Mouse (Mus musculus): ENCODE results near the gene Apol9a. TPM values are rescaled to one million over a fixed set of nuclear protein-coding genes. Genes with fewer than 3 reads are reported as not detected.

Apol9a gene
- polyA plus RNA-seq, 1 experiment from 2014 or later = not detected

DNA sequence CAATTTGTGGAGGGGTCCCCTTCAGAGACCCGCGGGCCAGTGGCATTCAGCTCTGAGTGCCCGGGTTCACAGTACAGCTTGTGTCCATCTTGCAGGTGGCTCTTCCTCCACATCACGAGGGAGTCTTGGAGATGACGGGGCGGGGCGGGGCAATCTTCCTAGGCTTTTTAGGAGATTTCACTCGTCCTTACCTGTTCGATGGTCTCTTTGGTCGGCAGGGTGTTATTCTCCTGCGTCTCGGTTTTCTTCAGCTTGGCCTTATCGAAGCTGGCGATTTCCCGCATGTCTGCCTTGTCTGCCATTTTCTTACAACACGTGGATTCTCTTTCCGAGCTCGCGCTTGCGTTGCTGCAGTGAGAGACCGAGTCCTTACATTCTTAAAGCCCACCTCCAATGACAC lies 41.0 kb downstream of the Apol9a start:
- Histone ChIP-seq H3K9me3 (ENCODE audit: control insufficient read depth, low read depth, low read length) (no peaks in the 10 kb centered on the region), H3K36me3 (ENCODE audit: control insufficient read depth, insufficient read depth, low read length) (no peaks in the 10 kb centered on the region), H3K9ac (replicated peaks; ENCODE audit: low read depth, low read length) (no peak overlapping the region), H3K4me1 (ENCODE audit: control insufficient read depth, insufficient read depth, low read length) (peaks cover 14% of the 10 kb centered on the region; the same call in 1 of the 2 replicates), H3K4me2 (replicated peaks; ENCODE audit: low read depth, low read length) (no peak overlapping the region), H3K4me3 (ENCODE audit: low read depth, low read length) (no peak overlapping the region), H3K27ac (ENCODE audit: low read length) (no peak overlapping the region), H3K27me3 (ENCODE audit: control insufficient read depth, insufficient read depth, low read length) (no peaks in the 10 kb centered on the region)
- ATAC-seq (ENCODE audit: insufficient number of reproducible peaks, insufficient read depth, low FRiP score, low read depth) = no peak
- WGBS = 94% methylated on average over 21 of the region's 21 CpGs

GRCm38 (mm10) chr15:77368818-77369320 lies 42.1 kb downstream of the Apol9a start:
- no peak for ATAC-seq (ENCODE audit: insufficient number of reproducible peaks, insufficient read depth, low FRiP score, low read depth)
- WGBS = 82% methylated on average over 12 of the region's 12 CpGs
- H3K27ac ChIP-seq (ENCODE audit: low read length) = no peak overlapping the region

DNA sequence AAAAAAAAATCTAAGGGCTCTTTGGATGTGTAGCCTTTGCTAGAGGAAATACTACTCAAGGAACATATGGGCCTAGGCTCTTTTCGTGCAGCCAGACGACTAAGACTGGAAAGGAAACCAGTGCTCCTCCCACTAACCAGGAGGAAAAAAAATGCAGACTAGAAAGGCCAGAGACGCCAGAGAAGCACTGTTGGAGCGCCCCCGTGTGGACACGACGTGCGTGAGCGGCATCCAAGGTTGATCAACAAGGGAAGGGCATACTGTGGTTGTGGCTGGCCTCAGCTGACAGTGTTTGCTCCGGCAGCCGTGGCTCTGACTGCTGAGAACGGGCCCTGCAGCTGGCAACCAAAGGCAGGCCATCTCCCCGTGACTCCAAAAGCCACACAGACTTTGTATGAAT lies 42.8 kb downstream of the Apol9a start:
- no peaks in the 10 kb centered on the region for H3K36me3 ChIP-seq (ENCODE audit: control insufficient read depth, insufficient read depth, low read length)
- no peaks in the 10 kb centered on the region for H3K27me3 ChIP-seq (ENCODE audit: control insufficient read depth, insufficient read depth, low read length)
- H3K9me3 ChIP-seq (ENCODE audit: control insufficient read depth, low read depth, low read length) = no peaks in the 10 kb centered on the region
- H3K4me1 ChIP-seq (ENCODE audit: control insufficient read depth, insufficient read depth, low read length) = peaks cover 18% of the 10 kb centered on the region; the same call in 1 of the 2 replicates
- under 1% methylated on average over 13 of the region's 13 CpGs for WGBS
- ATAC-seq (ENCODE audit: insufficient number of reproducible peaks, insufficient read depth, low FRiP score, low read depth) = peak; percentile 64
- peak overlapping the region; percentile 31; the same call in 1 of the 2 replicates for H3K4me2 ChIP-seq (replicated peaks; ENCODE audit: low read depth, low read length)
- peak overlapping the region; percentile 99; the same call in 1 of the 2 replicates for H3K27ac ChIP-seq (ENCODE audit: low read length)
- no peak overlapping the region for H3K4me3 ChIP-seq (ENCODE audit: low read depth, low read length)
- H3K9ac ChIP-seq (replicated peaks; ENCODE audit: low read depth, low read length) = no peak overlapping the region

More at GRCm38 (mm10) chr15:77368818-77369320, 42.1 kb downstream of the Apol9a start:
- Histone ChIP-seq H3K4me3 (ENCODE audit: low read depth, low read length) (no peak overlapping the region), H3K4me2 (replicated peaks; ENCODE audit: low read depth, low read length) (no peak overlapping the region), H3K9ac (replicated peaks; ENCODE audit: low read depth, low read length) (no peak overlapping the region), H3K4me1 (ENCODE audit: control insufficient read depth, insufficient read depth, low read length) (peaks cover 16% of the 10 kb centered on the region; the same call in 1 of the 2 replicates), H3K27me3 (ENCODE audit: control insufficient read depth, insufficient read depth, low read length) (no peaks in the 10 kb centered on the region), H3K36me3 (ENCODE audit: control insufficient read depth, insufficient read depth, low read length) (no peaks in the 10 kb centered on the region), H3K9me3 (ENCODE audit: control insufficient read depth, low read depth, low read length) (no peaks in the 10 kb centered on the region)

GRCm38 (mm10) chr15:77367504-77367903 lies 43.4 kb downstream of the Apol9a start:
- Histone ChIP-seq H3K4me2 (replicated peaks; ENCODE audit: low read depth, low read length) (no peak overlapping the region), H3K27me3 (ENCODE audit: control insufficient read depth, insufficient read depth, low read length) (no peaks in the 10 kb centered on the region), H3K4me3 (ENCODE audit: low read depth, low read length) (no peak overlapping the region), H3K9me3 (ENCODE audit: control insufficient read depth, low read depth, low read length) (no peaks in the 10 kb centered on the region), H3K9ac (replicated peaks; ENCODE audit: low read depth, low read length) (no peak overlapping the region), H3K27ac (ENCODE audit: low read length) (peak overlapping the region; percentile 99; the same call in 1 of the 2 replicates), H3K36me3 (ENCODE audit: control insufficient read depth, insufficient read depth, low read length) (no peaks in the 10 kb centered on the region), H3K4me1 (ENCODE audit: control insufficient read depth, insufficient read depth, low read length) (peaks cover 18% of the 10 kb centered on the region; the same call in 1 of the 2 replicates)
- ATAC-seq (ENCODE audit: insufficient number of reproducible peaks, insufficient read depth, low FRiP score, low read depth) = no peak
- WGBS = 42% methylated on average over 8 of the region's 8 CpGs

GRCm38 (mm10) chr15:77366706-77367484 lies 44.0 kb downstream of the Apol9a start:
- Histone ChIP-seq H3K4me3 (ENCODE audit: low read depth, low read length) (peak overlapping the region; percentile 29), H3K4me1 (ENCODE audit: control insufficient read depth, insufficient read depth, low read length) (peaks cover 18% of the 10 kb centered on the region; the same call in 1 of the 2 replicates), H3K4me2 (replicated peaks; ENCODE audit: low read depth, low read length) (peak overlapping the region; percentile 65), H3K9me3 (ENCODE audit: control insufficient read depth, low read depth, low read length) (no peaks in the 10 kb centered on the region), H3K27me3 (ENCODE audit: control insufficient read depth, insufficient read depth, low read length) (no peaks in the 10 kb centered on the region), H3K27ac (ENCODE audit: low read length) (peak overlapping the region; percentile 99), H3K9ac (replicated peaks; ENCODE audit: low read depth, low read length) (peak overlapping the region; percentile 45; the same call in 1 of the 2 replicates), H3K36me3 (ENCODE audit: control insufficient read depth, insufficient read depth, low read length) (no peaks in the 10 kb centered on the region)
- ATAC-seq (ENCODE audit: insufficient number of reproducible peaks, insufficient read depth, low FRiP score, low read depth) = peak; percentile 47
- WGBS = under 1% methylated on average over 26 of the region's 26 CpGs

DNA sequence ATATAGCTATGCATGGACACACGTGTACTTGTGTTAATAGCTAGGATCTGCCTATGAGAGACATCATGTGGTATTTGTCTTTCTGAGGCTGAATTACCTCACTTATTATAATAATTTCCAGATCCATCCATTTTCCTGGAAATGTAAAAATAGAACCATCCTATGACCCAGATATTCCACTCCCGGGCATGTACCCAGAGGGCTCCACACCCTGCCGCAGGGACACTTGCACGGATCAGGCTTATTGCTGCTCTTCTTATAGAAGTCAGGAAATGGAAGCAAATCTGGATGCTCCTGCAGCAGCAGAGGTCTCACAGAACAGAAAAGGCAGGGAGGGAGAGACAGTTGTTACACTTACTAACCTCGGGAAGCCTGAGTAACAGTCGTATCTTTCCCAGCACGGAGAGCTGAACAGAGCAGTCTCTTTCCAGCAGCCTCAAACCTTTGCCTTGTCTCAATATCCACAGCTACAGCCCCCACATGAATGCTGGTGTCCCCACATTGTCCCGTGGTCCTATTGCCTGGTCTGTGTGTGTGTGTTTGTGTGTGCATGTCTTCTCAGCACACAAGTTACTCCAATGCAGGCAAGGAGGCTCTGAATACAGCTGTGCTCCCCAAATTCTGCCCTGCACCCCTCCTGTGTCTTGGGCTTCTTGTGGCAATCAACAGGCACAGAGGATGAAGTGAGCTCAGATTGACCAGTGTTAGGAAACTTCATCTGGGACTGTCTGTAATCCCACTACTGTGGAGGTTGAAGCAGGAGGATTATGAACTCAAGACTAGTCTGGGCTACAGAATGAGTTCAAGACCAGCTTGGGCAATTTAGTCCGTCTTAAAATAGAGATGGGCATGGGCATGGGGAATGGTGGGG lies 45.0 kb downstream of the Apol9a start:
- H3K36me3 ChIP-seq (ENCODE audit: control insufficient read depth, insufficient read depth, low read length) = no peaks in the 10 kb centered on the region
- H3K4me1 ChIP-seq (ENCODE audit: control insufficient read depth, insufficient read depth, low read length) = peaks cover 18% of the 10 kb centered on the region; the same call in 1 of the 2 replicates
- ATAC-seq (ENCODE audit: insufficient number of reproducible peaks, insufficient read depth, low FRiP score, low read depth) = no peak
- H3K4me2 ChIP-seq (replicated peaks; ENCODE audit: low read depth, low read length) = peak overlapping the region; percentile 65
- H3K27me3 ChIP-seq (ENCODE audit: control insufficient read depth, insufficient read depth, low read length) = no peaks in the 10 kb centered on the region
- no peak overlapping the region for H3K4me3 ChIP-seq (ENCODE audit: low read depth, low read length)
- H3K9ac ChIP-seq (replicated peaks; ENCODE audit: low read depth, low read length) = no peak overlapping the region
- peak overlapping the region; percentile 99 for H3K27ac ChIP-seq (ENCODE audit: low read length)
- WGBS = 51% methylated on average over 9 of the region's 9 CpGs
- H3K9me3 ChIP-seq (ENCODE audit: control insufficient read depth, low read depth, low read length) = no peaks in the 10 kb centered on the region

GRCm38 (mm10) chr15:77364026-77364425 lies 46.9 kb downstream of the Apol9a start:
- Histone ChIP-seq H3K27ac (ENCODE audit: low read length) (no peak overlapping the region), H3K27me3 (ENCODE audit: control insufficient read depth, insufficient read depth, low read length) (no peaks in the 10 kb centered on the region), H3K4me2 (replicated peaks; ENCODE audit: low read depth, low read length) (no peak overlapping the region), H3K4me3 (ENCODE audit: low read depth, low read length) (no peak overlapping the region), H3K4me1 (ENCODE audit: control insufficient read depth, insufficient read depth, low read length) (peaks cover 23% of the 10 kb centered on the region), H3K9ac (replicated peaks; ENCODE audit: low read depth, low read length) (no peak overlapping the region), H3K36me3 (ENCODE audit: control insufficient read depth, insufficient read depth, low read length) (no peaks in the 10 kb centered on the region), H3K9me3 (ENCODE audit: control insufficient read depth, low read depth, low read length) (no peaks in the 10 kb centered on the region)
- WGBS = 65% methylated on average over 3 of the region's 3 CpGs
- ATAC-seq (ENCODE audit: insufficient number of reproducible peaks, insufficient read depth, low FRiP score, low read depth) = no peak

- no peaks in the 10 kb centered on the region for H3K27me3 ChIP-seq (ENCODE audit: control insufficient read depth, insufficient read depth, low read length)
- 49% methylated on average over 6 of the region's 6 CpGs for WGBS
- H3K4me2 ChIP-seq (replicated peaks; ENCODE audit: low read depth, low read length) = no peak overlapping the region
- H3K4me3 ChIP-seq (ENCODE audit: low read depth, low read length) = no peak overlapping the region
- H3K36me3 ChIP-seq (ENCODE audit: control insufficient read depth, insufficient read depth, low read length) = no peaks in the 10 kb centered on the region
- H3K27ac ChIP-seq (ENCODE audit: low read length) = no peak overlapping the region
- no peak overlapping the region for H3K9ac ChIP-seq (replicated peaks; ENCODE audit: low read depth, low read length)
- H3K9me3 ChIP-seq (ENCODE audit: control insufficient read depth, low read depth, low read length) = no peaks in the 10 kb centered on the region
- peaks cover 26% of the 10 kb centered on the region for H3K4me1 ChIP-seq (ENCODE audit: control insufficient read depth, insufficient read depth, low read length)
- no peak for ATAC-seq (ENCODE audit: insufficient number of reproducible peaks, insufficient read depth, low FRiP score, low read depth)
Measured at GRCm38 (mm10) chr15:77363578-77363977, 47.4 kb downstream of the Apol9a start.

Measured in stomach, embryonic 14.5 days (tissue).